Mouse (Mus musculus) E14TG2a.4 (cell line): ENCODE results near the gene Llcfc1.

Source experiments
- H3K27me3 ChIP-seq: 2 replicates; pipeline ENCODE4 v1.6.1; 2014; ENCODE audit warnings: low read length, control low read depth; ENCODE audit not compliant: insufficient read depth
- H3K36me3 ChIP-seq: 2 replicates; pipeline ENCODE4 v1.6.1; 2014; ENCODE audit warnings: low read length, control low read depth; ENCODE audit not compliant: insufficient read depth
- H3K4me1 ChIP-seq: replicated peaks from 2 replicates; pipeline ENCODE4 v1.6.1; 2014; ENCODE audit warnings: low read depth, low read length, control low read depth
- H3K4me3 ChIP-seq: replicated peaks from 2 replicates; pipeline ENCODE4 v1.5.1; 2014; ENCODE audit warnings: mild to moderate bottlenecking, low read length
- H3K9me3 ChIP-seq: 2 replicates; pipeline ENCODE4 v1.6.1; 2014; ENCODE audit warnings: low read length, control low read depth
- CTCF ChIP-seq: conservative IDR thresholded peaks from 2 replicates; pipeline ENCODE4 v1.5.1; 2014; ENCODE audit warnings: low read length
- NANOG ChIP-seq: IDR thresholded peaks from 2 replicates; pipeline ENCODE4 v1.6.1; 2014; ENCODE audit warnings: borderline replicate concordance, low read length, mixed read lengths
- POU5F1 ChIP-seq: IDR thresholded peaks from 2 replicates; pipeline ENCODE4 v1.6.1; 2014; ENCODE audit warnings: low read length, borderline replicate concordance

Gene Llcfc1

GRCm38 (mm10) chr6:41727989-41728609 is 43.9 kb downstream of the Llcfc1 start:
- H3K36me3 ChIP-seq, result no peaks in the 10 kb centered on the region
- no peaks in the 10 kb centered on the region for H3K4me1 ChIP-seq
- no peaks in the 10 kb centered on the region for H3K9me3 ChIP-seq
- no peak overlapping the region for H3K4me3 ChIP-seq
- TF ChIP-seq POU5F1 (no peak), NANOG (no peak), CTCF (no peak)
- no peaks in the 10 kb centered on the region for H3K27me3 ChIP-seq

- Histone ChIP-seq H3K9me3 (no peaks in the 10 kb centered on the region), H3K27me3 (no peaks in the 10 kb centered on the region), H3K36me3 (no peaks in the 10 kb centered on the region), H3K4me1 (no peaks in the 10 kb centered on the region), H3K4me3 (no peak overlapping the region)
- no peak for TF ChIP-seq POU5F1
- TF ChIP-seq CTCF, result no peak
- TF ChIP-seq NANOG, result no peak
Measured at GRCm38 (mm10) chr6:41734719-41735470, 50.7 kb downstream of the Llcfc1 start.
